Mouse (Mus musculus) erythroblast, embryonic 14.5 days (primary cell): Measurements from ENCODE around the gene Plb1. TPM values are rescaled to one million over a fixed set of nuclear protein-coding genes. Genes with fewer than 3 reads are reported as not detected.

ENCODE experiments used
- H3K27me3 ChIP-seq: 2 replicates; pipeline ENCODE4 v1.6.1; 2012; ENCODE audit warnings: inconsistent platforms; ENCODE audit not compliant: control insufficient read depth
- H3K36me3 ChIP-seq: 2 replicates; pipeline ENCODE4 v1.6.1; 2012; ENCODE audit warnings: mild to moderate bottlenecking, inconsistent platforms; ENCODE audit not compliant: control insufficient read depth
- H3K4me1 ChIP-seq: 2 replicates; pipeline ENCODE4 v1.6.1; 2012; ENCODE audit warnings: inconsistent platforms; ENCODE audit not compliant: control insufficient read depth
- H3K4me3 ChIP-seq: replicated peaks from 2 replicates; pipeline ENCODE3; 2012; ENCODE audit warnings: moderate library complexity, mild to moderate bottlenecking, inconsistent platforms
- H3K9me3 ChIP-seq: 2 replicates; pipeline ENCODE4 v1.6.1; 2012; ENCODE audit warnings: low read length, inconsistent platforms, mixed read lengths; ENCODE audit not compliant: control insufficient read depth
- GATA1 ChIP-seq: IDR thresholded peaks from 2 replicates; pipeline ENCODE4 v1.6.1; 2012; ENCODE audit warnings: low read length, inconsistent platforms, mixed read lengths
- TAL1 ChIP-seq: IDR thresholded peaks from 3 replicates; pipeline ENCODE4 v1.6.1; 2012; ENCODE audit warnings: low read length, inconsistent platforms, mixed read lengths
- polyA plus RNA-seq: library from polyadenylated mRNA; stranded (reverse); fragments of >175 nt; gene quantifications from 2 replicates; pipeline ENCODE4 v1.2.3, GENCODE M21; 2012

Plb1 gene
- polyA plus RNA-seq, 1 experiment: 0.03 TPM

- H3K27me3 ChIP-seq: no peaks in the 10 kb centered on the region
- no peaks in the 10 kb centered on the region for H3K4me1 ChIP-seq
- TF ChIP-seq TAL1 (no peak), GATA1 (no peak)
- H3K9me3 ChIP-seq: no peaks in the 10 kb centered on the region
- no peaks in the 10 kb centered on the region for H3K36me3 ChIP-seq
- no peak overlapping the region for H3K4me3 ChIP-seq
These were observed 119.4 kb downstream of the Plb1 start for GRCm38 (mm10) chr5:32351721-32352465.

GRCm38 (mm10) chr5:32352845-32353244 is 120.3 kb downstream of the Plb1 start:
- no peaks in the 10 kb centered on the region for H3K27me3 ChIP-seq
- no peaks in the 10 kb centered on the region for H3K4me1 ChIP-seq
- H3K36me3 ChIP-seq: no peaks in the 10 kb centered on the region
- TF ChIP-seq TAL1 (no peak), GATA1 (no peak)
- H3K9me3 ChIP-seq: no peaks in the 10 kb centered on the region
- H3K4me3 ChIP-seq: no peak overlapping the region

GRCm38 (mm10) chr5:32353280-32353679 is 120.8 kb downstream of the Plb1 start:
- H3K36me3 ChIP-seq: no peaks in the 10 kb centered on the region
- no peaks in the 10 kb centered on the region for H3K27me3 ChIP-seq
- no peak overlapping the region for H3K4me3 ChIP-seq
- H3K4me1 ChIP-seq: no peaks in the 10 kb centered on the region
- TF ChIP-seq GATA1: no peak
- H3K9me3 ChIP-seq: no peaks in the 10 kb centered on the region

- Histone ChIP-seq H3K4me3 (no peak overlapping the region), H3K27me3 (no peaks in the 10 kb centered on the region), H3K4me1 (no peaks in the 10 kb centered on the region), H3K9me3 (no peaks in the 10 kb centered on the region), H3K36me3 (no peaks in the 10 kb centered on the region)
- TF ChIP-seq GATA1 (no peak), TAL1 (no peak)
These were observed 128.0 kb downstream of the Plb1 start for GRCm38 (mm10) chr5:32360511-32360910.

- Histone ChIP-seq H3K9me3 (no peaks in the 10 kb centered on the region), H3K27me3 (no peaks in the 10 kb centered on the region), H3K36me3 (no peaks in the 10 kb centered on the region), H3K4me1 (no peaks in the 10 kb centered on the region), H3K4me3 (no peak overlapping the region)
- no peak for TF ChIP-seq GATA1
- TF ChIP-seq TAL1: no peak
These were observed 129.1 kb downstream of the Plb1 start for GRCm38 (mm10) chr5:32361441-32362235.

- Histone ChIP-seq H3K4me3 (no peak overlapping the region), H3K27me3 (no peaks in the 10 kb centered on the region), H3K4me1 (no peaks in the 10 kb centered on the region), H3K36me3 (no peaks in the 10 kb centered on the region), H3K9me3 (no peaks in the 10 kb centered on the region)
- TF ChIP-seq GATA1 (no peak), TAL1 (no peak)
These were observed 136.9 kb downstream of the Plb1 start for GRCm38 (mm10) chr5:32369391-32369790.

- Histone ChIP-seq H3K4me1 (no peaks in the 10 kb centered on the region), H3K4me3 (no peak overlapping the region), H3K9me3 (no peaks in the 10 kb centered on the region), H3K36me3 (no peaks in the 10 kb centered on the region), H3K27me3 (no peaks in the 10 kb centered on the region)
- no peak for TF ChIP-seq GATA1
- no peak for TF ChIP-seq TAL1
These were observed 138.7 kb downstream of the Plb1 start for GRCm38 (mm10) chr5:32371239-32371638.

GRCm38 (mm10) chr5:32378546-32378945 is 146.0 kb downstream of the Plb1 start:
- no peaks in the 10 kb centered on the region for H3K27me3 ChIP-seq
- H3K9me3 ChIP-seq: no peaks in the 10 kb centered on the region
- H3K4me3 ChIP-seq: no peak overlapping the region
- H3K4me1 ChIP-seq: no peaks in the 10 kb centered on the region
- TF ChIP-seq GATA1 (no peak), TAL1 (no peak)
- H3K36me3 ChIP-seq: no peaks in the 10 kb centered on the region

GRCm38 (mm10) chr5:32388656-32389055 is 156.1 kb downstream of the Plb1 start:
- no peak overlapping the region for H3K4me3 ChIP-seq
- no peaks in the 10 kb centered on the region for H3K36me3 ChIP-seq
- H3K27me3 ChIP-seq: no peaks in the 10 kb centered on the region
- no peak for TF ChIP-seq TAL1
- no peaks in the 10 kb centered on the region for H3K4me1 ChIP-seq
- no peaks in the 10 kb centered on the region for H3K9me3 ChIP-seq

- Histone ChIP-seq H3K4me3 (no peak overlapping the region), H3K27me3 (no peaks in the 10 kb centered on the region), H3K36me3 (no peaks in the 10 kb centered on the region), H3K4me1 (no peaks in the 10 kb centered on the region), H3K9me3 (no peaks in the 10 kb centered on the region)
- no peak for TF ChIP-seq GATA1
These were observed 157.8 kb downstream of the Plb1 start for GRCm38 (mm10) chr5:32390295-32390694.
